12 mouse cellular contexts compared by ENCODE assay signal in genomic region chr2:33980884-33981283, GRCm38 (mm10).
"Had no signal": no experiment of that assay in that cellular context is flagged by ENCODE, and none has a peak within 500 bp of the region (broad histone marks: within the 10 kb centered on the region; RNA-seq: fewer than 3 reads in every experiment).

No protein-coding gene starts in this region.

- DNase-seq: forebrain, postnatal 0 days; gastrocnemius, postnatal 14 days; gastrocnemius, postnatal 36 days; heart, adult 18-20 months; kidney, adult 11 months; kidney, adult 2 months; kidney, adult 9 months; kidney, postnatal 14 days; kidney, postnatal 36 days; layer of hippocampus, adult 9-11 months; layer of hippocampus, postnatal 36 days; left cerebral cortex, postnatal 4 days had no signal
